Mouse (Mus musculus) hematopoietic stem cell, adult 5-6 weeks (primary cell): ENCODE measurements around the gene Prkca. TPM values are rescaled to one million over a fixed set of nuclear protein-coding genes. Genes with fewer than 3 reads are reported as not detected.

Experiments used
- ATAC-seq, 2 experiments: fragments of 125-278 bp in 1 of 2; replicated peaks in 1 of 2; 2 replicates each; pipeline ENCODE4 v1.8.0; 2016 to 2017; ENCODE audit warnings: inconsistent platforms in 2 of 2, mild to moderate bottlenecking in 2 of 2, moderate number of reproducible peaks in 2 of 2, low read depth in 1 of 2, moderate TSS enrichment in 1 of 2; ENCODE audit not compliant: low FRiP score in 2 of 2, poor library complexity in 2 of 2, severe bottlenecking in 2 of 2, insufficient read depth in 1 of 2, low TSS enrichment in 1 of 2
- total RNA-seq: library from RNA; stranded (forward); fragments of 172-1452, 232-1000 nt; gene quantifications from 2 replicates; pipeline ENCODE4 v1.2.3, GENCODE M21; 2017

Gene Prkca
- total RNA-seq, 1 experiment from 2014 or later, result 13.7 TPM

GRCm38 (mm10) chr11:108274046-108274445 is 69.7 kb downstream of the Prkca start:
- ATAC-seq, result no peak

GRCm38 (mm10) chr11:108273415-108273965 is 70.2 kb downstream of the Prkca start:
- ATAC-seq, result no peak

DNA sequence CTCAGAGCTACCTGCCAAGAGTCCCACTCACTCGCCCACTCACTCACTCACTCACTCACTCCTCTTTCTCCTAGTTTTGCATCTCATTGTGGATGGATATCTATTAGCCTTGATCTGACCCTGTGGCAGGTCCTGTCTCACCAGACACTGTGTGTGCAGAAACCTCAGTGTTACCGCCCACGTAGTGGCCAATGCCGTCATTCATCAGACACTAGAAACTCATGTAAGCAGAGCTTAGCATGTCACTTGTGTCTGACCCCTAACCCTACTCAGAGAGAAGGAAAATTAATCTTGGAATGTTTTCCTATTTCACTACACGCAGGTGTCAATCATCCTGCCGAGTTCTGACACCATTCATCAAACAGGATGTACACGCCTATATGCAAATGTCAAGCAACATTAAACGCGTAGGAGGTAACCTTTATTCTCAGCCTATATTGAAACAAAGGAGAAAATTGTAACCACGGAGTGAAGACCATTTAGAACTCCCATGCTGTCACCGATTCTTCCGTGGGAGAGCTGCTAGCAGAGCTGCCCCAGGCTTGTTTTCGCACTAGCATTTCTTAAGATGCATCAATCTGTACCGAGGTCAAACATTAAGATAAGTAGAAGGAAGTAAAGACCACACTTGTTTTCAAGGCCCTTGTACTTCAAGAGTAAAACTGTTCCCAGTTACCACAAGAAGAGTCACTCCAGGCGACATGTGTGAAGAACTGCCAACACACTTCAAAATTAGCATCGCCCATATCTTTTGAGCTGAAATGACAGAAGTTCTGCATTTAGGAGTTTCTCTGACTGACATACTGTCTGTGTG is 70.9 kb downstream of the Prkca start:
- no peak for ATAC-seq

- no peak for ATAC-seq
Measured at GRCm38 (mm10) chr11:108271305-108271704, 72.4 kb downstream of the Prkca start.

GRCm38 (mm10) chr11:108269516-108269915 is 74.2 kb downstream of the Prkca start:
- no peak for ATAC-seq

DNA sequence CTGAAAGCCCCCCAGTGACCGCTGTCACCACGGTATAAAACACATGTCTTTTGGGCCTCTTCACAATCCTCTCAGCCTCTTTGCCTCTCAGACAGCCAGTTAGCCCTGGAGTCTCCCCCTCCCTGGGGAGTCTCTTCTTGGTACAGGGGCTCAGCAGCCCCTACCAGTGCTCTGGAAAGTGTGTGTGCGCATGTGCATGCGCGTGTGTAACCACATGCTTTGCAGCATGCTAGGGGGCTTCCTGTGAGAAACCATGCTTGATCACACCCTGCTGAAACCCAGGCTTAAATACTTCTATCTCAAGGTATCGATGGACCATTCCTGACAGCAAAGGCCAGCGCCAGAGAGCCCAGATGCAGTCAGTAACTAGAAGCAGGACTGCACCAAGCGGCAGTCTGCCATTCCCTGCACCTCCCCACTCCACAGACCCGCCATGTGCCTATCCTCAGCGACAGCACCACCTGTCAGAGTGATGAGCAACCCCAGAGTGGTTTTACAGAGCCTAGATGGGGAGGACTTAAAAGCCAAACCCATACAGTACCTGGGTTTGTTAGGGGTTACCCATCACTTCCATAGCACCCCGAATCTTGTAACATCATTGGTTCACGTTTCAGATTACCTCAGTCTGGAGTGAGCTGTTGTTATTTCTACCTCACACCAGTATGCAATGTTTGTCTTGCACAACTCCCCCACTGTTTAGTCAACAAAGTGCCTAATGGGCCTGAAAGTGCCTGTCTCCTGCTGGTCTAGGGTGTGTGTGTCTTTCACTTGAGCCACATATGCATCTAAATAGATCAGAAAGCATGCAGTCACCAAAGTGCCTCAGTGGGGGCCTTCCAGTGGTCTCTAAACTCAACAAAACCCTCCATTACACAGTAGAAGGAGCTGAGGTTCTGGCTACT is 75.1 kb downstream of the Prkca start:
- no peak for ATAC-seq

GRCm38 (mm10) chr11:108267825-108268224 is 75.9 kb downstream of the Prkca start:
- ATAC-seq, result no peak

GRCm38 (mm10) chr11:108267066-108267465 is 76.7 kb downstream of the Prkca start:
- no peak for ATAC-seq

GRCm38 (mm10) chr11:108263868-108264267 is 79.9 kb downstream of the Prkca start:
- ATAC-seq, result no peak

DNA sequence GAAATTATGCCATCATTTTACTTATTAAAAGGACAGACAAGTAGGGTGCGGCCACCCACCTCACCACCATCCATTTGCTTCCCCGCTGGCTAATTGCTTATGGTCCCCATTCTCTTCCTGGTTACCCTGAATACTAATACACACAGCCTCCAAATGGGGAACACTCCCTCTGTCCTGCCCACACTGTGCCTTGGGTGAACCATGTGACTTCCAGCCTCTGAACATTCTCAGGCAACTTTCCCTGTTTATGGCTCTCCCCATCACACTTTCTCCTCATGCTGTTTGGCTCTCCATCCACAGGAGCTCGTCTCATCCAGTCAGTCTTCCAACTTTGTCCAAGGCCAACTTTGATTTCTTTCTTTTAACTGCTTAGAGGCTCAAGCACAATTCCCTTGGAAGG is 80.3 kb downstream of the Prkca start:
- 0 out of 4 replicates have a peak, but pooled peaks of 1 of the 2 experiments have one; percentile 25 for ATAC-seq

- no peak for ATAC-seq
Measured at GRCm38 (mm10) chr11:108261751-108262160, 82.0 kb downstream of the Prkca start.

- ATAC-seq, result no peak
Measured at GRCm38 (mm10) chr11:108260775-108261517, 82.8 kb downstream of the Prkca start.

- no peak for ATAC-seq
Measured at GRCm38 (mm10) chr11:108259391-108259790, 84.3 kb downstream of the Prkca start.

DNA sequence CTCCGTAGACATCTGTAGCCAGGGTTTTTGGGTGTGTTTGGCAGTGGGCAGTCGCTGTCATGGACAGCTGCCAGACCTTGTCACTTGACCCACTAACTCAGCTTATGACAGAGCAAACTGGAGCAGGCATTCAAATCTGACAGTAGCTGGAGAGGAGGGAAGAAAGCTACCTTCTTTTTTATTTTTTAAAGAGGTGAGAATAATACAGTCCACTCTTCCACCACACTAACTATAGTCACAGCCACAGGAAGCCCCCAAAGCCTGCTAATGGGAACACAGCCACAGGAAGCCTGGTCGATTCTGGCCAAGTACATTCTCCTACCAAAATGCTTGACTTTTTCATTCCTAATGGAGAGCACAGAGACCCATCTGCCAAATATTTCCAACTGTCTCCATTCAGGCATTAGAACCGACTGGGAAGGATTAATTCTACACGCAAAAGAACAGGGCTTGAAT is 84.9 kb downstream of the Prkca start:
- no peak for ATAC-seq

GRCm38 (mm10) chr11:108257921-108258320 is 85.8 kb downstream of the Prkca start:
- ATAC-seq, result no peak

- ATAC-seq, result no peak
Measured at GRCm38 (mm10) chr11:108254681-108255080, 89.0 kb downstream of the Prkca start.
